Mouse (Mus musculus): ENCODE results near the gene Olfr205. TPM values are rescaled to one million over a fixed set of nuclear protein-coding genes. Genes with fewer than 3 reads are reported as not detected.

The Olfr205 gene
- polyA plus RNA-seq, 1 experiment from 2014 or later: not detected

DNA sequence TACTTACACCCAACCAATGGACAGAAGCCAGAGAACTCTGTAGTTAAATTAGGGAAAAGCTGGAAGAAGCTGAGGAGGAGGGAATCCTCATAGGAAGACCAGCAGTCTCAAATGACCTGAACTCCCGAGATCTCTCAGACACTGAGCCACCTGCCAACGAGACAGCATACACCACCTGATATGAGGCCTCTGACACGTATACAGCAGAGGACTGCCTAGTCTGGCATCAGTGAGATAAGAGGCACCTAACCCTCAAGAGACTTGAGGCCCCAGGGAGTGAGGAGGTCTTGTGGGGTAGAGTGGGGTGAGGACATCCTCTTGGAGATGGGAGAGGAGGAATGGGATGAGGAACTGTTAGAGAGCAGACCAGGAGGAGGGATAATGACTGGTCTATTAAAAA lies 50.4 kb downstream of the Olfr205 start:
- Histone ChIP-seq H3K4me2 (ENCODE audit: low read depth, severe bottlenecking) (no peak overlapping the region), H3K27me3 (ENCODE audit: control insufficient read depth, insufficient read depth, low read length) (no peaks in the 10 kb centered on the region), H3K9ac (ENCODE audit: low read length) (no peak overlapping the region), H3K4me3 (ENCODE audit: low read depth, low read length) (no peak overlapping the region), H3K27ac (replicated peaks; ENCODE audit: low read depth, low read length) (no peak overlapping the region), H3K4me1 (ENCODE audit: control insufficient read depth, insufficient read depth, low read length) (no peaks in the 10 kb centered on the region), H3K9me3 (ENCODE audit: control insufficient read depth, low read length) (no peaks in the 10 kb centered on the region), H3K36me3 (ENCODE audit: control insufficient read depth, insufficient read depth, low read length) (no peaks in the 10 kb centered on the region)
- no peak for DNase-seq (ENCODE audit: low spot score)
- WGBS: 77% methylated on average over 3 of the region's 3 CpGs
- ATAC-seq (ENCODE audit: insufficient number of reproducible peaks, low FRiP score, low TSS enrichment, low read depth): no peak

Other genes with a start within 250 kb of the Olfr205 start
- not detected in 2 replicates for gene Olfr191, start 241.3 kb downstream of the Olfr205 start, polyA plus RNA-seq (2014; fragmentation: Nextera tagmentation; extraction: Ambion mirVana)
- gene Olfr193, start 219.3 kb downstream of the Olfr205 start, polyA plus RNA-seq (2014; fragmentation: Nextera tagmentation; extraction: Ambion mirVana): not detected in 2 replicates
- not detected in 2 replicates for gene Olfr194, start 210.1 kb downstream of the Olfr205 start, polyA plus RNA-seq (2014; fragmentation: Nextera tagmentation; extraction: Ambion mirVana)
- gene Olfr195, start 184.1 kb downstream of the Olfr205 start, polyA plus RNA-seq (2014; fragmentation: Nextera tagmentation; extraction: Ambion mirVana): not detected in 2 replicates
- not detected in 2 replicates for gene Olfr196, start 160.7 kb downstream of the Olfr205 start, polyA plus RNA-seq (2014; fragmentation: Nextera tagmentation; extraction: Ambion mirVana)
- gene Olfr198, start 127.6 kb downstream of the Olfr205 start, polyA plus RNA-seq (2014; fragmentation: Nextera tagmentation; extraction: Ambion mirVana): not detected in 2 replicates
- gene Olfr199, start 111.4 kb downstream of the Olfr205 start, polyA plus RNA-seq (2014; fragmentation: Nextera tagmentation; extraction: Ambion mirVana): not detected in 2 replicates
- not detected in 2 replicates for gene Olfr201, start 58.5 kb downstream of the Olfr205 start, polyA plus RNA-seq (2014; fragmentation: Nextera tagmentation; extraction: Ambion mirVana)
- gene Olfr202, start 44.3 kb downstream of the Olfr205 start, polyA plus RNA-seq (2014; fragmentation: Nextera tagmentation; extraction: Ambion mirVana): not detected in 2 replicates
- gene Olfr203, start 32.3 kb downstream of the Olfr205 start, polyA plus RNA-seq (2014; fragmentation: Nextera tagmentation; extraction: Ambion mirVana): not detected in 2 replicates
- gene Olfr204, start 12.9 kb downstream of the Olfr205 start, polyA plus RNA-seq (2014; fragmentation: Nextera tagmentation; extraction: Ambion mirVana): not detected in 2 replicates
- not detected in 2 replicates for gene Olfr206, start 18.1 kb upstream of the Olfr205 start, polyA plus RNA-seq (2014; fragmentation: Nextera tagmentation; extraction: Ambion mirVana)
- gene Olfr209, start 32.9 kb upstream of the Olfr205 start, polyA plus RNA-seq (2014; fragmentation: Nextera tagmentation; extraction: Ambion mirVana): not detected in 2 replicates
- gene Gabrr3, start 76.2 kb upstream of the Olfr205 start, polyA plus RNA-seq (2014; fragmentation: Nextera tagmentation; extraction: Ambion mirVana): 0.07 and 0.12 TPM in 2 replicates
- 31.2 and 34.9 TPM in 2 replicates for gene Riox2, start 140.6 kb upstream of the Olfr205 start, polyA plus RNA-seq (2014; fragmentation: Nextera tagmentation; extraction: Ambion mirVana)